Mouse (Mus musculus) limb, embryonic 15.5 days (tissue): Measurements from ENCODE around the gene Vps52. TPM values are rescaled to one million over a fixed set of nuclear protein-coding genes. Genes with fewer than 3 reads are reported as not detected.

Source experiments
- ATAC-seq: fragments of 200-750 bp; cut with Nextera tagmentation; 2 replicates; pipeline ENCODE4 v1.8.0; 2017; ENCODE audit warnings: low read depth, moderate TSS enrichment; ENCODE audit not compliant: insufficient number of reproducible peaks, low FRiP score, low TSS enrichment
- H3K27ac ChIP-seq: fragments of 300-500 bp; sonication (generic); 2 replicates; pipeline ENCODE4 v1.5.1; 2015; ENCODE audit warnings: moderate library complexity, mild to moderate bottlenecking, inconsistent platforms
- H3K27me3 ChIP-seq: fragments of 300-500 bp; sonication (generic); 2 replicates; pipeline ENCODE4 v1.6.1; 2015; ENCODE audit warnings: inconsistent platforms
- H3K36me3 ChIP-seq: fragments of 300-500 bp; sonication (generic); 2 replicates; pipeline ENCODE4 v1.6.1; 2015; ENCODE audit warnings: inconsistent platforms
- H3K4me1 ChIP-seq: fragments of 300-500 bp; sonication (generic); 2 replicates; pipeline ENCODE4 v1.6.1; 2015; ENCODE audit warnings: inconsistent platforms
- H3K4me2 ChIP-seq: fragments of 300-500 bp; sonication (generic); 2 replicates; pipeline ENCODE4 v1.6.1; 2015; ENCODE audit warnings: mild to moderate bottlenecking, inconsistent platforms
- H3K4me3 ChIP-seq: fragments of 300-500 bp; sonication (generic); 2 replicates; pipeline ENCODE4 v1.5.1; 2015; ENCODE audit warnings: mild to moderate bottlenecking, inconsistent platforms
- H3K9ac ChIP-seq: fragments of 300-500 bp; sonication (generic); 2 replicates; pipeline ENCODE4 v1.6.1; 2015; ENCODE audit warnings: inconsistent platforms
- H3K9me3 ChIP-seq: fragments of 300-500 bp; sonication (generic); 2 replicates; pipeline ENCODE4 v1.6.1; 2016; ENCODE audit warnings: inconsistent platforms
- whole genome bisulfite sequencing: fragments of 180-500 bp; shearing (Covaris S2); methylation state at CpG from one replicate; pipeline ENCODE4 v1.1.7; 2015; 5-methylcytosine and 5-hydroxymethylcytosine counted together
- polyA plus RNA-seq: library from polyadenylated mRNA; unstranded; fragments of >200 nt; fragmentation: Nextera tagmentation; extraction: Ambion mirVana; gene quantifications from 2 replicates; pipeline ENCODE4 v1.2.1, GENCODE M21; 2015

Vps52 gene
- polyA plus RNA-seq, 1 experiment from 2014 or later = 46.5 TPM

DNA sequence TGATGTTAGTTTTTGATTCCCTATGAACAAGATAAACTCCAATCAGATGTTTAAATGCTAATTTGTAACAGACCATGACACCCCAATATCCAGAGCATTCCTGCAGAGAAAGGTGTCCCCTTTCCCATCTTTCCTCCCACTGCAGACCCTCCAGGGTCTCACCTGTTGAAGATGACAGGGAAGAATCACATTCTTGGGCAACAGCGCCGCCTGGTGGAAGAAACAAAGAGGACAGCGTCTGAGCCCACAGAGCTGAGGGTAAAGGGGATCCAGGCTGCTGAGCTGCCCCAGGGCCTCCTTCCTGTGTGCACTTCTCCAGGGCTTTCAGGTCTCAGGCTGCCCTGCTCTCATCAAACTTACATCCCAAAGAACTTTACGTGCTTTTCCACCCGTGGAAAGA lies 47.8 kb downstream of the Vps52 start:
- no peak overlapping the region for H3K4me2 ChIP-seq
- no peak for ATAC-seq
- 4% methylated on average over 5 of the region's 5 CpGs for WGBS
- H3K9me3 ChIP-seq = no peaks in the 10 kb centered on the region
- H3K27ac ChIP-seq = no peak overlapping the region
- H3K27me3 ChIP-seq = peaks cover 47% of the 10 kb centered on the region
- peaks cover 14% of the 10 kb centered on the region for H3K4me1 ChIP-seq
- H3K36me3 ChIP-seq = no peaks in the 10 kb centered on the region
- H3K9ac ChIP-seq = no peak overlapping the region
- H3K4me3 ChIP-seq = no peak overlapping the region

GRCm38 (mm10) chr17:34006570-34006969 lies 51.0 kb downstream of the Vps52 start:
- no peak overlapping the region for H3K9ac ChIP-seq
- no peaks in the 10 kb centered on the region for H3K4me1 ChIP-seq
- WGBS = 26% methylated on average over 2 of the region's 2 CpGs
- ATAC-seq = no peak
- no peaks in the 10 kb centered on the region for H3K36me3 ChIP-seq
- H3K4me3 ChIP-seq = no peak overlapping the region
- no peak overlapping the region for H3K27ac ChIP-seq
- no peaks in the 10 kb centered on the region for H3K9me3 ChIP-seq
- H3K27me3 ChIP-seq = peaks cover 16% of the 10 kb centered on the region
- no peak overlapping the region for H3K4me2 ChIP-seq

GRCm38 (mm10) chr17:34010156-34010555 lies 54.5 kb downstream of the Vps52 start:
- Histone ChIP-seq H3K4me1 (no peaks in the 10 kb centered on the region), H3K36me3 (no peaks in the 10 kb centered on the region), H3K9ac (no peak overlapping the region), H3K4me2 (no peak overlapping the region), H3K9me3 (no peaks in the 10 kb centered on the region), H3K4me3 (no peak overlapping the region), H3K27ac (no peak overlapping the region), H3K27me3 (peaks cover 7% of the 10 kb centered on the region; the same call in 1 of the 2 replicates)
- no peak for ATAC-seq
- WGBS = 79% methylated on average over 5 of the region's 5 CpGs

DNA sequence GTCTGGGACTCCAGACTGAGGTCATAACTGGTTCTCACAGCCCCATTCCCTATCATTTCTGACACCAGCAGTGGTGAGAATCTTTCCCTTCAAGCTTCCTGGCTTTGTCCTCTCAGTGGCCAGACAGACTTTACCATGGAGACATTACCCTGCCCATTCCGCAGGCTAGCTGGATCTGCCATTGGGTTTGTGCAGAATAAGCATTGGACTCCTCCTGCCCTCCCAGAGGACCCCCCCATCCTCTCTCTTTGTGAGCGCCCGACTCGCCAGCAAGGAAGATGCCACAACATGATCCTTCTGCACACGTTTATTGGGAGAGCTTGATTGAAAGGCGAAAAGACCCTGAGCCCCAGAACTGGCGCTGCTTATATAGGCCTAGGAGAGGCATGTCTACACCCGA lies 57.8 kb downstream of the Vps52 start:
- Histone ChIP-seq H3K9me3 (no peaks in the 10 kb centered on the region), H3K36me3 (no peaks in the 10 kb centered on the region), H3K27me3 (no peaks in the 10 kb centered on the region), H3K9ac (no peak overlapping the region), H3K4me2 (no peak overlapping the region), H3K4me3 (no peak overlapping the region), H3K4me1 (no peaks in the 10 kb centered on the region), H3K27ac (no peak overlapping the region)
- 92% methylated on average over 8 of the region's 8 CpGs for WGBS
- no peak for ATAC-seq

Other genes starting within 250 kb of the Vps52 start
- gene March2, start 237.1 kb upstream of the Vps52 start, polyA plus RNA-seq = 62.6 and 65.6 TPM in 2 replicates
- gene Rab11b, start 195.3 kb upstream of the Vps52 start, polyA plus RNA-seq = 257 and 267 TPM in 2 replicates
- 53.1 and 62.9 TPM in 2 replicates for gene Angptl4, start 174.0 kb upstream of the Vps52 start, polyA plus RNA-seq
- 29.4 and 32.3 TPM in 2 replicates for gene Kank3, start 145.3 kb upstream of the Vps52 start, polyA plus RNA-seq
- gene Rps28, start 131.2 kb upstream of the Vps52 start, polyA plus RNA-seq = 716 and 1,053 TPM in 2 replicates
- gene Ndufa7, start 131.2 kb upstream of the Vps52 start, polyA plus RNA-seq = 404 and 428 TPM in 2 replicates
- gene Cd320, start 112.7 kb upstream of the Vps52 start, polyA plus RNA-seq = 53.1 and 54.8 TPM in 2 replicates
- gene Gm7029, start 82.0 kb upstream of the Vps52 start, polyA plus RNA-seq = not detected in 2 replicates
- 3.5 and 7.7 TPM in 2 replicates for gene Kifc1, start 65.2 kb upstream of the Vps52 start, polyA plus RNA-seq
- 0.19 and 0.30 TPM in 2 replicates for gene Platr17, start 50.7 kb upstream of the Vps52 start, polyA plus RNA-seq
- 47.2 and 55.7 TPM in 2 replicates for gene Daxx, start 46.4 kb upstream of the Vps52 start, polyA plus RNA-seq
- 42.1 and 46.3 TPM in 2 replicates for gene Tapbp, start 39.9 kb upstream of the Vps52 start, polyA plus RNA-seq
- 14.0 and 15.5 TPM in 2 replicates for gene Zbtb22, start 39.9 kb upstream of the Vps52 start, polyA plus RNA-seq
- gene Rgl2, start 26.3 kb upstream of the Vps52 start, polyA plus RNA-seq = 51.8 and 58.5 TPM in 2 replicates
- 132 and 139 TPM in 2 replicates for gene Pfdn6, start 15.5 kb upstream of the Vps52 start, polyA plus RNA-seq
- 31.4 and 36.0 TPM in 2 replicates for gene Wdr46, start 15.2 kb upstream of the Vps52 start, polyA plus RNA-seq
- 5.9 and 8.3 TPM in 2 replicates for gene B3galt4, start 4.3 kb upstream of the Vps52 start, polyA plus RNA-seq
- gene Rps18, start 189 bp downstream of the Vps52 start, polyA plus RNA-seq = 1,572 and 1,837 TPM in 2 replicates
- 25.5 and 31.3 TPM in 2 replicates for gene H2-K1, start 44.5 kb downstream of the Vps52 start, polyA plus RNA-seq
- 18.1 and 18.9 TPM in 2 replicates for gene Ring1, start 68.9 kb downstream of the Vps52 start, polyA plus RNA-seq
- gene H2-Ke6, start 72.2 kb downstream of the Vps52 start, polyA plus RNA-seq = 45.0 and 50.3 TPM in 2 replicates
- 258 and 259 TPM in 2 replicates for gene Slc39a7, start 75.9 kb downstream of the Vps52 start, polyA plus RNA-seq
- gene Rxrb, start 76.0 kb downstream of the Vps52 start, polyA plus RNA-seq = 44.4 and 52.5 TPM in 2 replicates
- 94.4 and 96.5 TPM in 2 replicates for gene Col11a2, start 83.6 kb downstream of the Vps52 start, polyA plus RNA-seq
- 0.61 and 0.79 TPM in 2 replicates for gene H2-Oa, start 136.5 kb downstream of the Vps52 start, polyA plus RNA-seq
- gene H2-DMa, start 163.7 kb downstream of the Vps52 start, polyA plus RNA-seq = 13.4 and 15.2 TPM in 2 replicates
- 104 and 112 TPM in 2 replicates for gene Brd2, start 166.8 kb downstream of the Vps52 start, polyA plus RNA-seq
- 0.37 and 0.38 TPM in 2 replicates for gene H2-DMb2, start 187.5 kb downstream of the Vps52 start, polyA plus RNA-seq
- 2.6 and 3.3 TPM in 2 replicates for gene H2-DMb1, start 197.3 kb downstream of the Vps52 start, polyA plus RNA-seq
- 13.2 and 13.4 TPM in 2 replicates for gene Tap1, start 231.7 kb downstream of the Vps52 start, polyA plus RNA-seq
- 3.1 and 3.4 TPM in 2 replicates for gene Psmb9, start 232.0 kb downstream of the Vps52 start, polyA plus RNA-seq
- gene Psmb8, start 241.9 kb downstream of the Vps52 start, polyA plus RNA-seq = 11.7 and 12.1 TPM in 2 replicates
- gene Tap2, start 247.7 kb downstream of the Vps52 start, polyA plus RNA-seq = 5.9 and 6.1 TPM in 2 replicates